Mouse (Mus musculus) midbrain, postnatal 0 days (tissue): ENCODE data around the gene Sycp2. TPM values are rescaled to one million over a fixed set of nuclear protein-coding genes. Genes with fewer than 3 reads are reported as not detected.

Experiments
- ATAC-seq: fragments of 200-750 bp; cut with Nextera tagmentation; 2 replicates; pipeline ENCODE4 v1.8.0; 2017; ENCODE audit warnings: moderate number of reproducible peaks, mild to moderate bottlenecking, moderate TSS enrichment, moderate library complexity; ENCODE audit not compliant: low FRiP score
- DNase-seq: peaks from one replicate; pipeline ENCODE4 v3.0.0-alpha.2; 2015; ENCODE audit warnings: low spot score
- H3K27ac ChIP-seq: fragments of 300-500 bp; sonication (generic); 2 replicates; pipeline ENCODE4 v1.5.1; 2014; ENCODE audit warnings: low read depth, mild to moderate bottlenecking, low read length, mixed read lengths
- H3K27me3 ChIP-seq: fragments of 300-500 bp; sonication (generic); 2 replicates; pipeline ENCODE4 v1.6.1; 2014; ENCODE audit warnings: low read length, control low read depth, mixed read lengths; ENCODE audit not compliant: insufficient read depth
- H3K36me3 ChIP-seq: fragments of 300-500 bp; sonication (generic); 2 replicates; pipeline ENCODE4 v1.6.1; 2014; ENCODE audit warnings: low read length, control low read depth, mixed read lengths; ENCODE audit not compliant: insufficient read depth
- H3K4me1 ChIP-seq: fragments of 300-500 bp; sonication (generic); 2 replicates; pipeline ENCODE4 v1.6.1; 2014; ENCODE audit warnings: mild to moderate bottlenecking, control low read depth, antibody characterized with exemption, low read length, mixed read lengths; ENCODE audit not compliant: insufficient read depth
- H3K4me2 ChIP-seq: fragments of 300-500 bp; sonication (generic); 2 replicates; pipeline ENCODE4 v1.6.1; 2014; ENCODE audit warnings: low read depth, mild to moderate bottlenecking, low read length, mixed read lengths; ENCODE audit not compliant: poor library complexity, severe bottlenecking
- H3K4me3 ChIP-seq: fragments of 300-500 bp; sonication (generic); 2 replicates; pipeline ENCODE4 v1.5.1; 2014; ENCODE audit warnings: low read depth, mild to moderate bottlenecking, low read length, moderate library complexity
- H3K9ac ChIP-seq: fragments of 300-500 bp; sonication (generic); replicated peaks from 2 replicates; pipeline ENCODE4 v1.6.1; 2014; ENCODE audit warnings: mild to moderate bottlenecking, low read length, moderate library complexity, mixed read lengths; ENCODE audit not compliant: poor library complexity, severe bottlenecking
- H3K9me3 ChIP-seq: fragments of 300-500 bp; sonication (generic); 2 replicates; pipeline ENCODE4 v1.6.1; 2016; ENCODE audit warnings: low read length, control low read depth
- CTCF ChIP-seq: IDR thresholded peaks from 2 replicates; pipeline ENCODE4 v1.5.1; 2016; ENCODE audit warnings: antibody characterized with exemption, mild to moderate bottlenecking
- whole genome bisulfite sequencing: fragments of 180-500 bp; shearing (Covaris S2); extraction: QIAGEN DNeasy Blood & Tissue Kit; methylation state at CpG from one replicate; pipeline ENCODE4 v1.1.7; 2014; 5-methylcytosine and 5-hydroxymethylcytosine counted together
- polyA plus RNA-seq: library from polyadenylated mRNA; unstranded; fragments of >200 nt; fragmentation: Nextera tagmentation; extraction: Ambion mirVana; gene quantifications from 2 replicates; pipeline ENCODE4 v1.2.1, GENCODE M21; 2015
- total RNA-seq: library from RNA; depleted of rRNA; stranded (reverse); fragments of >200 nt; gene quantifications from 2 replicates; pipeline ENCODE4 v1.2.3, GENCODE M21; 2014

Gene Sycp2
- total and polyA plus RNA-seq, 2 experiments from 2014 or later: 0.44 TPM

GRCm38 (mm10) chr2:178433903-178434302 is 26.4 kb upstream of the Sycp2 start:
- no peak overlapping the region for H3K27ac ChIP-seq
- ATAC-seq (no peak), DNase-seq (no peak)
- no peak overlapping the region for H3K4me3 ChIP-seq
- no peak for TF ChIP-seq CTCF
- no peaks in the 10 kb centered on the region for H3K4me1 ChIP-seq
- no peaks in the 10 kb centered on the region for H3K9me3 ChIP-seq
- WGBS: 92% methylated on average over 2 of the region's 2 CpGs
- no peaks in the 10 kb centered on the region for H3K27me3 ChIP-seq
- H3K36me3 ChIP-seq: no peaks in the 10 kb centered on the region
- no peak overlapping the region for H3K4me2 ChIP-seq
- H3K9ac ChIP-seq: no peak overlapping the region

GRCm38 (mm10) chr2:178433495-178433894 is 26.0 kb upstream of the Sycp2 start:
- no peak for ATAC-seq
- no peak for TF ChIP-seq CTCF
- no peak overlapping the region for H3K4me2 ChIP-seq
- 83% methylated on average over 2 of the region's 2 CpGs for WGBS
- H3K9me3 ChIP-seq: no peaks in the 10 kb centered on the region
- H3K36me3 ChIP-seq: no peaks in the 10 kb centered on the region
- no peak overlapping the region for H3K27ac ChIP-seq
- DNase-seq: no peak
- no peak overlapping the region for H3K4me3 ChIP-seq
- no peaks in the 10 kb centered on the region for H3K4me1 ChIP-seq
- H3K27me3 ChIP-seq: no peaks in the 10 kb centered on the region
- no peak overlapping the region for H3K9ac ChIP-seq

GRCm38 (mm10) chr2:178430231-178430630 is 22.7 kb upstream of the Sycp2 start, which contains the start of gene Cdh26:
Cdh26 (plus strand) TSS chr2:178430531.
- Histone ChIP-seq H3K4me3 (no peak within 1 kb of the TSS), H3K36me3 (no peaks in the 10 kb centered on the region), H3K9me3 (no peaks in the 10 kb centered on the region), H3K27ac (no peak within 1 kb of the TSS), H3K4me1 (no peaks in the 10 kb centered on the region; the same call in 1 of the 2 replicates), H3K27me3 (no peaks in the 10 kb centered on the region), H3K4me2 (no peak within 1 kb of the TSS), H3K9ac (no peak within 1 kb of the TSS)
- no peak for TF ChIP-seq CTCF
- 73% methylated on average over 4 of the region's 4 CpGs for WGBS
- DNase-seq (no peak), ATAC-seq (no peak)

GRCm38 (mm10) chr2:178429426-178429825 is 21.9 kb upstream of the Sycp2 start:
- Histone ChIP-seq H3K9me3 (no peaks in the 10 kb centered on the region), H3K4me3 (no peak overlapping the region), H3K27me3 (no peaks in the 10 kb centered on the region; the same call in 1 of the 2 replicates), H3K27ac (no peak overlapping the region), H3K36me3 (no peaks in the 10 kb centered on the region), H3K9ac (no peak overlapping the region), H3K4me2 (no peak overlapping the region), H3K4me1 (no peaks in the 10 kb centered on the region; the same call in 1 of the 2 replicates)
- no peak for TF ChIP-seq CTCF
- 81% methylated on average over 6 of the region's 6 CpGs for WGBS
- DNase-seq (no peak), ATAC-seq (no peak)

GRCm38 (mm10) chr2:178428676-178429075 is 21.2 kb upstream of the Sycp2 start:
- no peaks in the 10 kb centered on the region for H3K36me3 ChIP-seq
- TF ChIP-seq CTCF: no peak
- no peak overlapping the region for H3K4me3 ChIP-seq
- H3K9me3 ChIP-seq: no peaks in the 10 kb centered on the region
- ATAC-seq: no peak
- H3K4me2 ChIP-seq: no peak overlapping the region
- no peaks in the 10 kb centered on the region; the same call in 1 of the 2 replicates for H3K27me3 ChIP-seq
- DNase-seq: no peak
- no peak overlapping the region for H3K9ac ChIP-seq
- no peak overlapping the region for H3K27ac ChIP-seq
- no peaks in the 10 kb centered on the region; the same call in 1 of the 2 replicates for H3K4me1 ChIP-seq
- 86% methylated on average over 4 of the region's 4 CpGs for WGBS

- DNase-seq (no peak), ATAC-seq (no peak)
- Histone ChIP-seq H3K4me1 (no peaks in the 10 kb centered on the region; the same call in 1 of the 2 replicates), H3K4me3 (no peak overlapping the region), H3K27ac (no peak overlapping the region), H3K4me2 (no peak overlapping the region), H3K36me3 (no peaks in the 10 kb centered on the region), H3K27me3 (no peaks in the 10 kb centered on the region; the same call in 1 of the 2 replicates), H3K9ac (no peak overlapping the region), H3K9me3 (no peaks in the 10 kb centered on the region)
- WGBS: 86% methylated on average over 9 of the region's 9 CpGs
- no peak for TF ChIP-seq CTCF
Measured at GRCm38 (mm10) chr2:178428183-178428582, 20.7 kb upstream of the Sycp2 start.
